Mouse (Mus musculus) layer of hippocampus, adult 2 months (tissue): Measurements from ENCODE around the gene Cbr4. TPM values are rescaled to one million over a fixed set of nuclear protein-coding genes. Genes with fewer than 3 reads are reported as not detected.

Source experiments
- DNase-seq, 2 experiments: peaks; one replicate each; pipeline ENCODE4 v3.0.0; 2022; ENCODE audit warnings: low spot score in 2 of 2
- H3K27ac ChIP-seq: fragments of 200-600 bp; 2 replicates; pipeline ENCODE4 v1.8.1; 2022
- H3K4me3 ChIP-seq: fragments of 200-600 bp; 2 replicates; pipeline ENCODE4 v1.8.1; 2022; ENCODE audit warnings: mild to moderate bottlenecking
- CTCF ChIP-seq: fragments of 200-600 bp; conservative IDR thresholded peaks from 2 replicates; pipeline ENCODE4 v1.8.1; 2022; ENCODE audit warnings: antibody characterized with exemption, mild to moderate bottlenecking, moderate library complexity
- total RNA-seq, 2 experiments: library from RNA; stranded (reverse); gene quantifications; 2 replicates each; pipeline ENCODE4 v1.2.3; 2021

Gene Cbr4
- total RNA-seq, 2 experiments from 2014 or later, result 24.6 to 30.7 TPM

DNA sequence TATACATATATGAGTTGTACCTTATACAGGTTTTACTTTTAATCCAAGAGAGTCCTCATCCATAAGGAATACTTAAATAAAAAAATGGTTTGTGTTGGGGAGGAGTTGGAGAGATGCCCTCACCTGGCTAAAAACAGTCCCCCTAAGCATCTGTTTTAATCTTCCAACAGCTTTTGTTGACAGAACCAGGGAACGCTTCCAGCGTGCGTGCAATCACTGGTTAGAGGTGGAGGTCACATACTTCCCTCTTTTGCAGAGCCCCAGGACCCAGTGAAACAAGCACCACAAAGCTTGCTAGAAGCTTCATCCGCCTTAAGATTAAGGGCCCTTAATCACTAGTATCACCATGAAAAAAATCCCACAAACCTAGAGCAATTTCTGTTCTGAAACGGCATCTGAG lies 49.9 kb downstream of the Cbr4 start:
- Histone ChIP-seq H3K4me3 (no peak overlapping the region), H3K27ac (no peak overlapping the region)
- DNase-seq, result no peak
- TF ChIP-seq CTCF, result no peak

DNA sequence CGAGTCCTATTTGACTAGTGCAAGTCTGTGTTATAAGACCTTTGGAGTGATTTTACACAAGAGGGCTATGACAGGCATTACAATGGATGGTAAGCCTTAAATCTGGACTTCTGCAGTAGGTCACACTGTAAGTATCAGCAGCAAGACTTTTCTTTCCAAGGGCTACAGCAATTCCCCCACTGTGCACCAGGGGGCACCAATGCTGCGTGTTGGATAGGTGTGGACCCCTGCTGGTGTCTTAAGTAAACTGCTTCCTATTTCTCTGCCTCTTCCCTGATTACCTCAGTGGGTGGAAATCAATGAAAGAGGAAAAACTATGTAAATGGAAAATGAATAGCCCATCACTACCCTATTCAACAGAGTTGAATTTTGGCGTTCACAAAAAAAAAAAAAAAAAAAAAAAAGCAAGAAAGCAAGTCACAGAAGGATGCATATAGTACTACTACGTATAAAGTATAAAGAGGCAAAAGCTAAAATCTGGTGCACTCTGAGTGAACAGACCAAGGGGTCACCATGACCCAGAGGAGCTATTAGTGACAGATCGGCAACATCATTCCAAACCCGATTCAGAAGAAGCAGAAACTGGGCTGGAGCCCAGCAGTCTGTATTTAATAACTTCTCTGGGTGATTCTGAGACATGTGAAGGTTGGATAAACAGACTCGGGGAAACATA lies 52.4 kb downstream of the Cbr4 start:
- Histone ChIP-seq H3K27ac (no peak overlapping the region), H3K4me3 (no peak overlapping the region)
- DNase-seq, result peak; percentile 79 to 91
- TF ChIP-seq CTCF, result peak; percentile 95

DNA sequence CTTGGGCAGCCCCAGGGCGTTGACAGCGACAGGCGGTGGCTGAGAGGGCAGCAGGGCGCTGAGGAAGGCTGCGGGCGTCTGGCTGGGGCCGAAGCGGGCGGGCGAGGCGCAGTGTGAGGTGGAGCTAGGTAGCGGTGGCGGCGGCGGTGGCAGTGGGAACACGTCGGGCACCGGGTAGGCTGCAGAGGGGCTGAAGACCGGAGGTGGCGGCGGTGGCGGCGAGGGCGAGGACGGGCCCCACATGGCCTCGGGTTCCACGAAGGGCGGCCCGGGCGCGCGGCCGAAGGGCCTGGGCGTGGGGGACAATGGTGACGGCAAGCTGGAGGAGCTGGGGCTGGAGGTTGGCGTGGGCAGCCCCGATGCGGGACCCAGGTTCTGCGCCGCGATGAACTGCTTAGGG lies 62.1 kb downstream of the Cbr4 start:
- no peak for TF ChIP-seq CTCF
- no peak for DNase-seq
- no peak overlapping the region for H3K4me3 ChIP-seq

DNA sequence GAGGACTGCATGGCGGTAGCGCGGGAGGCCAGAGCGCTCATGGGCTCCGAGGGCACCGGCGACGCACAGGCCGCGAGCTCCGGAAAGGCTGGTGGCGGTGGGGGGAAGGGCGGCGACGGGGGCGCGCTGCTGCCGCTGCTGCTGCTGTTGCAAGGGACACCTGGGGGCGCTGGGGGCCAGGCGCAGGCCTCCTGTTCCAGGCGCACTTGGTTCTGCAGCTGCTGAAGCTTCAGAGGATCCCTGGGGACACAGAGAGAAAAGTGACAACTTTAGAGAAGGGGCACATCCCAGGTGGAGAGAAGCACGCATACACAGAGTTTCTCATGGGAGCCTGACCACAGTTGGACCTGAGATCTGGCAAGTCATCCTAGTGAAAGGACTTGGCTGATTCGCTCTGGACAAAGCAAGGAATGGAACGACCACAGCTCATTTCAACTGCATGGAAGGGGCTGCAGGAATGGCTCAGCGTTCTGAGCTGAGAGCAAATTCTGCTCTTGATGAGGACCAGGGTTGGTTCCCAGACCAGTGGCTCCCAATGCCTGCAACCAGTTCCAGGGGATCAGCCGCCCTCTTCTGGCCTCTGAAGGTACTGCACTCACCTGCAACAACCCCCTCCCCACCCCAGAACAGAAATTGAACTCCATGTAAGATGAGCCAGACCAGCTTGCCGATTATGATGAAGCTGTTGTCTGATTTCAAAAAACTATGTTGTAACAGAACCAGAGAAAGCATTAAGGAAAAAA lies 62.6 kb downstream of the Cbr4 start:
- no peak overlapping the region for H3K4me3 ChIP-seq
- peak; percentile 64 for TF ChIP-seq CTCF
- DNase-seq, result no peak
- H3K27ac ChIP-seq, result no peak overlapping the region

More for the DNA sequence above, 62.1 kb downstream of the Cbr4 start:
- no peak overlapping the region for H3K27ac ChIP-seq

DNA sequence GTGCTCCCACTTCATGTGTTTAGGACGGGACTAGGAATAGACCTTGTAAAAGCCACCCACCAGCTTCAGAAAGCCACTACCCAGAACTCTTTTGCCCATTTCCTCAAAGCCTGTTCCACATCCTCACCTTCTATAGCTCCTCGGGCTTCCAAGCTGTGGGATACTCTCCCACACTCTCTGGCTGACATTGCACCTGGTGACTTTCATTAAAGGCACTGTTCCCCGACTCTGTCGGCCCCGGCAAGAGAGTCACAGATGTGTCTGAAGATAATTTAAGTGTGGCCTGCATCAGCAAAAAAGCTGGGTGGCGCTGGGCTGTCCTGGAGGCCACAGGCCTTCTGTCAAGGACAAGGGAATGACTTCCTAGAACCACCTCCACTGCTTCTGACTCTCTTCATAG lies 64.7 kb downstream of the Cbr4 start:
- Histone ChIP-seq H3K27ac (no peak overlapping the region), H3K4me3 (no peak overlapping the region)
- no peak for TF ChIP-seq CTCF
- no peak for DNase-seq

DNA sequence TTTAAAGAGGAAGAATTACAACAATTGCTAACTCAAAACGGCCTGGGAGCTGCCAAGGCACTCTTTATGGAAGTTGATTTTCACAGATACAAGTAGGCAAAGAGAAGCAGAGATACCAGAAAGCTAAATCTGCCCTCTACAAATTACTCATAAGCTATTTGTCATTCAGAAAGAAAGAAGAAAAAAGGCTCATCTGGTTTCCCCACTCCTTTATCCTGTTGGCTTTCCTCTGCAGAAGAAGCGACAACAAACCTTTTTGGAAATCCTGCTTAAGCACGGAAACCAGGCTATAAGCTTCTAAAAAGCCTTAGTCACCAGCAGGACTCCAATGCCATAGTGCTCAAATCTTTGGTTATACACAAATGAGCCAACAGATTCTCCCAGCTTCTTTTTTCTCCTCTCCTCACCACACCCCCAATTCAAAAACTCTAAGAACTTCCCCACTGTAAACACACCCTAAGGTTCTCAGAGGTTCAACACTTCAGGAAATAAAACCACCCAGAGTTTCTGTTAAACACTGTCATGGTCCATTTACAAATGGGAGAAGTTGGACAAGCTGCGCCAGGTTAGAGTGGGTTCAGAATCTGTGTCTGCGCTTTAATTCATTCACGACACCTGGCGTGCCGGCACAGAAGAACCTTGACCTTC lies 65.3 kb downstream of the Cbr4 start:
- DNase-seq, result no peak
- Histone ChIP-seq H3K27ac (no peak overlapping the region), H3K4me3 (no peak overlapping the region)
- TF ChIP-seq CTCF, result no peak

DNA sequence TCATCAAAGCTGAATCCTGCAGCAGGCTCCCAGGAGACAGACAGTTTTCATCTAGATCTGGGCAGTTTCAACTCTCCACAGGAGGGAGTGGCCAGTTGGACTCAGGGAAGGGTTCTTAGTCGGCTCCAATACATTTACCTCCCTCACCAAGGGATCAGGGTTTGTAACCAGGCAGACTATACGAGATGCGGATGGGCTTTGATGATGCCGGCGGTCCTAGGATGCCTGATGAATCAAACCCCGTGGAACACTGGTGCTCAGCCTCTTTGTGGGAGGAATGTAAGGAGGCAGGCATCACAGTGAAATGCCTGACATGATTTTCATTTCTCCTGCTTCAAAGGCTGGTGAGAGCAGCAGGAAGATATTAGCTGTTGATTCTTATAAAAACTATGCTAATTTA lies 67.8 kb downstream of the Cbr4 start:
- TF ChIP-seq CTCF, result no peak
- DNase-seq, result no peak

DNA sequence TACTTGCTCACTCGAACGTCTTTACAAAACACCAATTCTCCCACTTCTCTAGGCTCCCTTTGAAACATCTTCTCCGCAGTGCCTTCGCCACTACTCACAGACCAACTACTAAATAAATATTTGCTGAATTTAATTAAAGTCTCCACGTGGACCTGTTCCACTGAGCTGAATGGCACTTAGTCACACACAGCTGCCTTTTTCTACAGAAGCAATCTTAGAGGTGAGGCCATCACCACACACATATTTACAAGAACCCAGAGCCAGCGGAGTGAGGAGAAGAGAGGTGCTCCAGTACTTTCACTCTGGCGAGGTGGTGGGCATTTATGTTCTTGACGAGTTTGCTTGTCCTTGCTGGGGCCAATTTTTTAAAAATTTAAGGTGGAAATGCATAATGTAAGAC lies 68.7 kb downstream of the Cbr4 start:
- DNase-seq, result no peak
- TF ChIP-seq CTCF, result no peak
- H3K27ac ChIP-seq, result no peak overlapping the region
- H3K4me3 ChIP-seq, result no peak overlapping the region

More for the DNA sequence above, 67.8 kb downstream of the Cbr4 start:
- Histone ChIP-seq H3K27ac (no peak overlapping the region), H3K4me3 (no peak overlapping the region)
